Mouse (Mus musculus) heart, adult 2 months (tissue): ENCODE results near the gene Supt6. TPM values are rescaled to one million over a fixed set of nuclear protein-coding genes. Genes with fewer than 3 reads are reported as not detected.

Experiments
- DNase-seq, 2 experiments: peaks; one replicate each; pipeline ENCODE4 v3.0.0; 2021
- H3K27ac ChIP-seq: fragments of 200-600 bp; 2 replicates; pipeline ENCODE4 v1.8.1; 2022
- H3K27me3 ChIP-seq: fragments of 200-500 bp; 2 replicates; pipeline ENCODE4 v1.6.1; 2012; ENCODE audit warnings: mild to moderate bottlenecking, low read length, inconsistent platforms, mixed read lengths; ENCODE audit not compliant: control insufficient read depth, insufficient read depth
- H3K36me3 ChIP-seq: fragments of 200-500 bp; 2 replicates; pipeline ENCODE4 v1.6.1; 2012; ENCODE audit warnings: low read length, inconsistent platforms; ENCODE audit not compliant: control insufficient read depth, insufficient read depth
- H3K4me1 ChIP-seq: fragments of 200-500 bp; 2 replicates; pipeline ENCODE4 v1.6.1; 2011; ENCODE audit warnings: low read length; ENCODE audit not compliant: control insufficient read depth, insufficient read depth
- H3K4me3 ChIP-seq: fragments of 200-600 bp; 2 replicates; pipeline ENCODE4 v1.8.1; 2022
- H3K79me2 ChIP-seq: fragments of 200-500 bp; replicated peaks from 2 replicates; pipeline ENCODE4 v1.6.1; 2012; ENCODE audit warnings: mild to moderate bottlenecking, inconsistent platforms, low read length, moderate library complexity, mixed read lengths; ENCODE audit not compliant: control insufficient read depth, insufficient read depth
- H3K9ac ChIP-seq: fragments of 200-500 bp; 2 replicates; pipeline ENCODE4 v1.6.1; 2012; ENCODE audit warnings: low read depth, mild to moderate bottlenecking, control low read depth, inconsistent platforms, low read length, mixed read lengths
- CTCF ChIP-seq: fragments of 200-600 bp; IDR thresholded peaks from 2 replicates; pipeline ENCODE4 v1.8.1; 2022; ENCODE audit warnings: antibody characterized with exemption, mild to moderate bottlenecking, moderate library complexity
- EP300 ChIP-seq: fragments of 200-500 bp; IDR thresholded peaks from 2 replicates; pipeline ENCODE4 v1.6.1; 2011; ENCODE audit warnings: low read depth, low read length, control low read depth; ENCODE audit not compliant: insufficient read depth
- POLR2A ChIP-seq: fragments of 200-500 bp; IDR thresholded peaks from 2 replicates; pipeline ENCODE4 v1.6.1; 2011; ENCODE audit warnings: mild to moderate bottlenecking, low read depth, low read length, control low read depth; ENCODE audit not compliant: insufficient read depth
- WGBS: fragments of 180-500 bp; shearing (Covaris S2); methylation state at CpG from one replicate; pipeline ENCODE4 v1.1.7; 2018; 5-methylcytosine and 5-hydroxymethylcytosine counted together
- intact Hi-C: fragments of 180-260 bp; cut with DNase I; formaldehyde crosslinking; loops from one replicate; pipeline ENCODE4 v1.15.1; 2025
- polyA plus RNA-seq: library from polyadenylated mRNA; depleted of rRNA; stranded (reverse); fragments of >200 nt; gene quantifications from 2 replicates; pipeline ENCODE4 v1.2.3, GENCODE M21; 2012
- total RNA-seq, 2 experiments: library from RNA; stranded (reverse); gene quantifications; 2 replicates each; pipeline ENCODE4 v1.2.3; 2021

Supt6 gene
- total and polyA plus RNA-seq, 3 experiments, result 13.1 to 32.1 (median 29.5) TPM

- no peaks in the 10 kb centered on the region for H3K36me3 ChIP-seq
- H3K9ac ChIP-seq, result no peak overlapping the region
- WGBS, result 80% methylated on average over 2 of the region's 2 CpGs
- no peak for TF ChIP-seq POLR2A
- TF ChIP-seq CTCF, result no peak
- TF ChIP-seq EP300, result no peak
- DNase-seq, result no peak
- intact Hi-C loops, result no loop called here
- H3K79me2 ChIP-seq, result no peaks in the 10 kb centered on the region
- H3K4me1 ChIP-seq, result peaks cover 3% of the 10 kb centered on the region; the same call in 1 of the 2 replicates
- H3K27ac ChIP-seq, result no peak overlapping the region; the same call in 1 of the 2 replicates
- H3K4me3 ChIP-seq, result no peak overlapping the region
- H3K27me3 ChIP-seq, result no peaks in the 10 kb centered on the region
Observed at GRCm38 (mm10) chr11:78163045-78163444, 82.7 kb downstream of the Supt6 start.

GRCm38 (mm10) chr11:78162504-78162903 is 83.3 kb downstream of the Supt6 start:
- no peak overlapping the region for H3K9ac ChIP-seq
- no peaks in the 10 kb centered on the region for H3K27me3 ChIP-seq
- no peak overlapping the region for H3K27ac ChIP-seq
- H3K4me3 ChIP-seq, result no peak overlapping the region
- no peak for DNase-seq
- H3K79me2 ChIP-seq, result no peaks in the 10 kb centered on the region
- TF ChIP-seq CTCF (no peak), POLR2A (no peak), EP300 (no peak)
- H3K4me1 ChIP-seq, result peaks cover 3% of the 10 kb centered on the region; the same call in 1 of the 2 replicates
- intact Hi-C loops, result no loop called here
- no peaks in the 10 kb centered on the region for H3K36me3 ChIP-seq
- 50% methylated on average over 6 of the region's 6 CpGs for WGBS

GRCm38 (mm10) chr11:78161968-78162367 is 83.8 kb downstream of the Supt6 start:
- Histone ChIP-seq H3K9ac (no peak overlapping the region), H3K4me3 (no peak overlapping the region), H3K79me2 (no peaks in the 10 kb centered on the region), H3K4me1 (peaks cover 3% of the 10 kb centered on the region; the same call in 1 of the 2 replicates), H3K27me3 (no peaks in the 10 kb centered on the region), H3K36me3 (no peaks in the 10 kb centered on the region), H3K27ac (no peak overlapping the region)
- intact Hi-C loops, result no loop called here
- DNase-seq, result no peak
- TF ChIP-seq EP300, result no peak
- 34% methylated on average over 4 of the region's 4 CpGs for WGBS

GRCm38 (mm10) chr11:78161169-78161568 is 84.6 kb downstream of the Supt6 start:
- no peak overlapping the region for H3K4me3 ChIP-seq
- no peaks in the 10 kb centered on the region for H3K27me3 ChIP-seq
- no peak overlapping the region for H3K9ac ChIP-seq
- H3K79me2 ChIP-seq, result no peaks in the 10 kb centered on the region
- intact Hi-C loops, result no loop called here
- no peak overlapping the region for H3K27ac ChIP-seq
- no peaks in the 10 kb centered on the region for H3K36me3 ChIP-seq
- H3K4me1 ChIP-seq, result peaks cover 3% of the 10 kb centered on the region; the same call in 1 of the 2 replicates
- no peak for TF ChIP-seq CTCF
- TF ChIP-seq EP300, result no peak
- TF ChIP-seq POLR2A, result no peak
- DNase-seq, result no peak
- 85% methylated on average over 14 of the region's 14 CpGs for WGBS

- no peak for TF ChIP-seq CTCF
- no peak for TF ChIP-seq POLR2A
- no peak for TF ChIP-seq EP300
- 87% methylated on average over 3 of the region's 3 CpGs for WGBS
- DNase-seq, result no peak
- no peak overlapping the region for H3K4me3 ChIP-seq
- peaks cover 3% of the 10 kb centered on the region; the same call in 1 of the 2 replicates for H3K4me1 ChIP-seq
- no peaks in the 10 kb centered on the region for H3K27me3 ChIP-seq
- H3K79me2 ChIP-seq, result no peaks in the 10 kb centered on the region
- no peak overlapping the region for H3K9ac ChIP-seq
- no peak overlapping the region for H3K27ac ChIP-seq
- intact Hi-C loops, result no loop called here
- no peaks in the 10 kb centered on the region for H3K36me3 ChIP-seq
Observed at GRCm38 (mm10) chr11:78160675-78161074, 85.1 kb downstream of the Supt6 start.

- H3K9ac ChIP-seq, result no peak overlapping the region
- no peak overlapping the region for H3K27ac ChIP-seq
- intact Hi-C loops, result no loop called here
- WGBS, result 85% methylated on average over 18 of the region's 18 CpGs
- no peak for DNase-seq
- H3K36me3 ChIP-seq, result no peaks in the 10 kb centered on the region
- TF ChIP-seq EP300, result no peak
- no peak for TF ChIP-seq POLR2A
- TF ChIP-seq CTCF, result no peak
- no peak overlapping the region for H3K4me3 ChIP-seq
- no peaks in the 10 kb centered on the region for H3K27me3 ChIP-seq
- no peaks in the 10 kb centered on the region for H3K79me2 ChIP-seq
- H3K4me1 ChIP-seq, result peaks cover 3% of the 10 kb centered on the region; the same call in 1 of the 2 replicates
Observed at GRCm38 (mm10) chr11:78160171-78160570, 85.6 kb downstream of the Supt6 start.

GRCm38 (mm10) chr11:78159557-78159956 is 86.2 kb downstream of the Supt6 start:
- peaks cover 3% of the 10 kb centered on the region; the same call in 1 of the 2 replicates for H3K4me1 ChIP-seq
- H3K27me3 ChIP-seq, result no peaks in the 10 kb centered on the region
- intact Hi-C loops, result loop anchor here (1.0 kb wide), 1 partner anchor 18 kb away; no protein-coding TSS in a partner anchor
- TF ChIP-seq EP300, result no peak
- H3K36me3 ChIP-seq, result no peaks in the 10 kb centered on the region
- H3K4me3 ChIP-seq, result no peak overlapping the region
- H3K9ac ChIP-seq, result no peak overlapping the region
- DNase-seq, result no peak
- 71% methylated on average over 7 of the region's 7 CpGs for WGBS
- H3K79me2 ChIP-seq, result no peaks in the 10 kb centered on the region
- H3K27ac ChIP-seq, result no peak overlapping the region
